Mouse (Mus musculus) yolk sac, embryonic 10.5 days (tissue): ENCODE data around the gene Bicral.
"Not testable (repeated sequence)": the region's sequence is repeated elsewhere in the genome, so short reads cannot be mapped to it uniquely, and the experiment has no call there.

Source experiments
- DNase-seq: peaks from one replicate; pipeline ENCODE4 v3.0.0-alpha.2; 2017; ENCODE audit warnings: low spot score

Gene Bicral

DNA sequence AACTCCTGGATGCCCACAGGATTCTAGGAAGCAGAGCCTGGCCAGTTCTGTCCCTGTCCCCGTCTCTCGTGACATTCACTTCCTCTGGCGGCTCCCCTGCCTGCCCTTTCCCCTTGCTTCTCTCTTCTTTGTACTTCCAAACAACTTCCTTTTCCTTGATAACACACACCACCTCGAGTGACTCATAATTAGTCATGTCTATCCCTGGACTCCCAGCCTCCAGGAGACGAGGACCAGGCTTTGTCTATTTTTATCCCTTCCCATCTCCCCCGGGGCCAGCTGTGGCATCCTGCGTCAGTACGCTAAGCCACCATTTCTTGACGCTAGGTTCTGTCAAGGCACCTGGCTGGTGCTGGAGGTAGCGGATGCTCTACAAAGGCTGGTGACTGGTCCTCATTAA is 15.9 kb upstream of the Bicral start:
- DNase-seq: peak; percentile 51

DNA sequence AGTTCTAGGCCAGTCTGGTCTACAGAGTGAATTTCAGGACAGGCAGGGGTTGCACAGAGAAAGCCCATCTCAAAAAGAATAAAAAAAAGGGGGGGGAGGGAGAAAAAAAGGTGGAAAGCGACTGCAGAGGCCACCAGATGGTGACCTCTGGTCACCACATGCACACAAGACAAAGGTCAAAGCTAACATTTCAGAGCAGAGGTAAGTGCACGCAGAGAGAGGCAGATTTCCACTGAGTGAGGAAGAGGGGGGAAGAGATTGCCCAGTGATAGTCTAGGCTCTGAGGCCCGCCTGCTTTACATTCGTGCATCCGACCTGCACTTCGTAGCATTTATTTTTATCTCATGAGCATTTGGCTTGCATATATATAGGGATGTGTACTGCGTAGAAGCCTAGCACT is 14.5 kb upstream of the Bicral start:
- peak; percentile 64 for DNase-seq

DNA sequence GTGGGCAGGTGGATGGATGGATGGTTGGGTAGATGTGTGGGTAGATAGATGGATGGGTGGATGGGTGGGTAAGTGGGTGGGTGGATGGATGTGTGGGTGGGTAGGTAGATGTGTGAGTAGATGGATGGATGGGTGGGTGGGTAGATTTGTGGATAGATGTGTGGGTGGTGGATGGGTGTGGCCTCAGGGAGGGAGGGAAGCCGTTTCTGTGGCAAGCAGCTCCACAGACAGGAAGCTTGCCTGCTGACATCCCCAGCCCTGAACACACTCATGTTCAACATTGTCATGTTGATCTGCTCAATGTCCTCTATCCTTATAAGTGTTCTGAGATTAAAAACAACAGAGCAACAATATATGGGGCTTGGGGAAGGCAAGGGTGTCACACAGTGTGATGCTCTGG is 12.6 kb upstream of the Bicral start:
- DNase-seq: no peak

DNA sequence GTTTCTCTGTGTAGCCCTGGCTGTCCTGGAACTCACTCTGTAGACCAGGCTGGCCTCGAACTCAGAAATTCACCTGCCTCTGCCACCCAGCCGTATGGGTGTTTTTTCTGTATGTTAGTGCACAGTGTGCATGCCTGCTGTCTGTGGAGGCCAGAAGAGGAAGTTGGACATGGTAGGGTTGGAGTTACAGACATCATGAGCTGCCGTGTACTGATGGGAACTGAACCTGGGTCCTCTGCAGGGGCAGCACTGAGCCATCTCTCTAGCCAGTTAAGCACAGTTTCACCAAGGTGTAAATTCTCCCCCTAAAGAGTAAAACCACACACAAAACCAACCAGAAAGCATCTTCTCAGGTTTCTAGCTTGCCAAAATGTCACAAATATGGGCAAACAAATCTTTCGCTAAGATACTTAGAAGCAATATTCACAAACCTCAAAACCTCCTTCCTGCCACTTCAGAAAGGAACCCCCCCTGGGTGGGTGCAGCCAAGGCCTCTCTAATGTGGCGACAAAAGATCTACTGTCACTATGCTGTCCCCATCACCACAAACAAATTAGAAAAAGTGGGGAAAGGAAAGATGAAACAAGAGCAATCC is 12.0 kb upstream of the Bicral start:
- no peak for DNase-seq

DNA sequence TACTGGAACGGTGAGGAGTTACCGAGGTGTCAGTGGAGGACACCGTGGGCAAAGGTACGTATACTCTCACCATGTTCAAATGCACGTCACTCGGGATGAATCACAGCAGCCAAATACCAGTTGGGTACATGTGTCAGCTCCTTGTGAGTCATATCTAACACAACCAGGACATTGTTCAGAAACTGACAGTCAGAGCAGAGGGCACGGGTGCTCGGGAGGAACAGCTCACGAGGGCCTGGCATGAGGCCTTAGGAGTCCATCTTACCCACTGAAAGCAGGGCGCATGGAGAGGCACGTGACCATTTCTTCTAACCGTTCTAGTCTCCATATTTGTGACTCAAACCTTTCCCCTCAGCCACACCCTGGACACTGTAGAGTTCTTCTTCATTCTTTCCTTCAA is 8.6 kb upstream of the Bicral start:
- DNase-seq: no peak

DNA sequence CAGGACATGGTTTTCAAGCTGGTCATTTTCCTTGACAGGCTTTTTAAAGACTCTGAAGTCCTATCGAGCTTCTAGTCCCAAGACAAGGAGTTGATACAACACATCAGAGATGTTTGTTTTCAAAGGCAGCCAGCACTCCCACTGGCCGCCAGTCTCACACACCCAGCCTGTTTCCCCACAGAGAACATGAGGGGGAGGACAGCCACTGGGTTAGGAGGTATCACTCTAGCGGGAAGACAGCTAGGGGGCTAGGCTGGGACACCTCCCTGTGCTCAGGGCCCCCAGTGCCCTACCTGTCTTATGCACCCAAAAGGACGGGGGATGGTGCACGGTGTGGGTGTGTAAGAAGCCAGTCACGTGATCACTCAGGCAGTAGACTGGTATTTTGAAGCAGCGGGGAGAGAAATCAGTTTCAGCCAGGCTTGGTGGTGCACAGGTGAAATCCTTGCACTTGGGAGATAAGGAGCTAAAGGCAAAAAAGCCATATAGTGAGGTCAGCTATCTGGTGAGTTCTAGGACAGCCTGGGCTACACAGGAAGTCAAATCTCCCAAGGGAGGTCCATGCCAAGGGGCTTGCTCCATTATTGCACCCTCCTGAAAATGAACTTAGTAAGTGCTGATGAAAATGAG is 6.4 kb upstream of the Bicral start:
- no peak for DNase-seq

DNA sequence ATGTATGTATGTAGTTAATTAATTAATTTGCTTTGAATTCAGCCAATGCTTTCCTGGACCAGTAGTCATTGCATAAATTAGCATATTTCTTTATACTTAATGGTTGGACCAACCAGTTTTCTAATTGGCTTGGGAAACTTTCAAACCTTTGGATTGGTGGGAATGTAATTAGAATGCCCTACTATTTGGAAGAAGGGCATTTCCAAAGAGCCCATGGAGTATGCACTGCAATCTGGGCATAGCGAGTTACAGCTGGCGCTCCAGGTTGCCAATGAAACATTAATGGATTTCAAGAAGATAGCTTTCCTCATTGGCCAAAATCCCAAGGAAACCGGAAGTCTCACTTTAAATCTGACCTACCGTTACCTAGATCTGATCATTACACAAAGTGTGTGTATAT is 1.8 kb upstream of the Bicral start:
- DNase-seq: no peak

DNA sequence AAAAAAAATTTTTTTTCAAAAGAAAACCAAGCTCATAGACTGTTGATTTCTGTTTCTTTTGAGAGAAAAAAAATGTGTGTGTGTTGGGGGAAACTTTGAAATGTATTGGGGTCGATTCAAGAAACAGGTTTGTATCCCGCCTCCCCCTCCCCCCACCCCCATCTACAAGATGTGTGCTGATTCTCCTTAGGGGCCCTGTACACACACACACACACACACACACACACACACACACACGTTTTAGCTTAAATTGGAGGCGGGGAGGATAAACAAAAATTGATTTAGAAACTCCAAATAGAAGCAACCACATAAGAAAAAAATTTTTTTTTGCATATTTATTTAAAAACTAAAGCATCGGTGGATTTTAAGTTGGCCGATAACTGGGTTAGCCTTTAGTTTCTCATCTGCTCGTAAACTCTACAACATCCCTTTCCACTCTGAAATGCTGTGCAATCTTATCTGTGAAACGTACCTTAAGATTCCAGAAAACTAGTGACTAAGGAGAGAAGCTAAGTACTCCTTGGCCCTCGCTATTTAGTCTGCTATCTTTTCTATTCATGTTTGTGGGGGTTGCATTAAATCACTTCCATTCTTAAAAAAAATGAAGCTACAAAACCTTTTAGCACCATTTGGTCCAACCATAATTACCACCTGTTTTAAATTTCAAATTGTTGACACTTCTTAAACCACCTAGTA is 615 bp upstream of the Bicral start:
- DNase-seq: no peak

DNA sequence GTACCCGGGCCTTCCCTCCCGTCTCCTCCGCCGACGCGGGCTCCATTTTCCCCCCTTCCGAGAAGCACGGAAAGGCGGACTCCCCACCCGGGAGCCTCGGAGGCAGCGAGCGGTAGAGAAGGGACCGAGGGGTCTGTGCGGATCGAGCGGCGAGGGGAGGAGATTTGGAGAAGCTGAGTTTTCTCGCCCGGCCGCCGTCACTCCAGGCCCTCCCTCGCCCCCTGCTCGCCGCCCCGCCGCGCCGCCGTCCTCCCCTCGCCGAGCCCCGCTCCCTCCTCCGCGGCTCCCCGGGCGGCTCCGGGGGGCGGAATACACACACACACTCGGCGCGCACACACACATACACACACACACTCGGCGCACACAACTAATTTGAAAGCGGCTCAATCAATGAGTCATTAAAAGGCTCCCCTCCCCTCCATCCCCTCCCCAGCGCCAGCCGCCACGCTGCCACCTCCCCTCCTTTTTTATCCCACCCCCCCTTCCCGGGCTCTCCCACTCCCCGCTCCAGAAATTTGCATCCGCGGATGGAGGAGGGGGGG is 850 bp downstream of the Bicral start:
- peak; percentile 92 for DNase-seq

DNA sequence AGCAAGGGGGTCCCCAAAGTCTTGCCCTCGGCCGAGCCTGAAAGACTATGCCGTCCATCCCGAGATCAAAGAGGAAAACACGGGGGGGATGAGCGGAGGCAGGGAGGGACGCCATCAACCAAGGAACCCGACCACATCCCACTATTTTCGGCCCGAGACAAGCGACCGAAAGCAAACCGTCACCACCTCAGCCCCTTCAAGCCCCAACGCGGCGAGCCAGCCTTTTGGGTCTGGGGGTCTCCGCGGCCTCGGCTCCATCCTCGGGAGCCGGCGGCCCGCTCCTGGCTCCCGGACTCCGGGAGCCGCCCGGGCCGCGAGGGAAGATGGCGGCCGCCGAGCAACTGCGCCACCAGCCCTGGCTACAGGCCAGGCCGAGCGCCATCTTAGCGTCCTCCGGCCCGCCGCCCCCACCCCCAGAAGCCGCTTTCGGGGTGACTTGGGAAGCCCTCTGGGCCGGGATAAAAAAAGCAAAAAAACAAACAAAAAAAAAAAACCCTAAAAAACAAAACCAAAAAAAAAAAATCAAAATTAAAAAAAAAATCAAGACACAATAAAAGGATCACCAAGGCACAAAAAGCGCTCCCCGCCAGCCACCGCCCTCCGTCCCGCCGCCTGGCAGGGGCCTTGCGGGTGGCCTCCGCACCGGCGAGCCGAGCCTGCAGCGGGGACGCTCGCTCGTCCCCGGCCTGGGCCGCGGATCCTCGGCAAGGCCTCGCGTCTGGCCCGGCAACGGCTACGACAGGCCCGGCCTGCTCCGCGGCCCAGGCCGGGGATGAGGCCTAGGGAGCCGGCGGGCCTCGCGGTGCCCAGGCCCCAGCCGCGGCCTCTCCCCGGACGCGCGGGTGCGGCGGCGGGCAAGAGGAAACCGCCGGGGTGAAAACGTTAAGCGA is 1.6 kb downstream of the Bicral start:
- peak; percentile 69 for DNase-seq

DNA sequence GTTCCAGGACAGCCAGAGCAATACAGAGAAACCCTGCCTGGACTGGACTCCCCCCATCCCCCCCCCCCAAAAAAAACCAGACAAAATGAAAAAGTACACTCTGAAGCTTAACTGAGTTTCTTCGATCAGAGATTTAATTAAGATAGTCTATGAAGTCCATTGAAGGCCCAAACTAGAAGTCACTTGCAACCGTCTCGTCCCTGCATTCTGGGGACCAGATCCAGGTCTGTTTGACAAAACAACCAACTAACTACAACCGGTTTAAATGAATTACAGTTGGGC is 2.2 kb downstream of the Bicral start:
- no peak for DNase-seq

DNA sequence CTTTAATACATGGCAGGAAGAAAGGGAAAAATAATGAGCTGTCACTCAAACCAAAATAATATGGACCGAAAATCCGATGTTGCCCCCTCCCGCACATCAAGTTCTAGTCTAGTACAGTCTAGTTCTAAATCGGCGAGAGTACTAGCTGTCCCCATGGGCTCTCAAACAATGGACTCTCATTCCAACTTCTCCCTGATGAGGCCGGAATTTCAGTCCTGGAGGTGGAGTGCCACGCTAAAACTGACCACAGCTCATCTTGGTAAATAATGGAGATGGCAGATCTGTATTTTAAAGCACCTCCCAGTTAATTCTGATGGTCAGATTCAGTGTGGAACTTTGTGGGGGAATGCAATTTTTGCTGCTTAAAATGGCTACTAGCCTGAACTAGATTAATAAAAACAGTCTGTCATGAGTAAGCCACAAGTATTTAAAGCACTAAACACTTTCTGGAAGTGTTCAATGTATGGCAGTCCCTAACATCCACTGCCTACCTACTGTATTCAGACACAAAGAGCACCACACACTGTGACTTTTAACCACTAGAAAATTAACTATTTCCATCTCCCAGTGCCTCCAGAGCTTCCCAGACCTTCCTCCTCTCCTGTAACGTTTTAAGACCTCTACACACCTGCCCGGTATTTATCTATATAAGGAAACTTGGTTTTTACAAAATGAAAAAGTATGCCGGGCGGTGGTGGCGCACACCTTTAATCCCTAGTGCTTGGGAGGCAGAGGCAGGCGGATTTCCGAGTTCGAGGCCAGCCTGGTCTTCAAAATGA is 2.8 kb downstream of the Bicral start:
- DNase-seq: no peak

DNA sequence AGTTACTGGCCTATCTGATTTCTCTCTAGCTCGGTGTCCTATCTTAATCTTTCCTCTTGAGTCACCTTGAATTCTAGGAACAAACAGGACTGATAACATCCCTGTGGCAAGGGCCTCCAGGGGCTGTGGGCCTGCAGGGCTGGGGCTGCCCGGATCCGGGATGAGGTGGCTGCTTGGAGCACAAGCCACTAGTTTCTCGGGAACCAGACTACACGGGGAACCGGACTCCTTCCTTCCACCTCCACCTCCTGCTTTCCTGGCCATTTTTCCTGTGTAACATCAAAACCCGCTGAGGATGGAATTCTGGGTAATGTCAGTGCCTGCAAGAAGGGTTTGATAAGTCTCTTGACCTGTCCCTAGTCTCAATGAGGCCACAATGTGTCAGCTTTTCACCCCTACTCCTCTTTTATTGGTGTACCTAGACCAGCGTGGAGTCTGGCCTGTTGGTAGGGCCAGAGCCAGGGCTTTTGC is 3.6 kb downstream of the Bicral start:
- DNase-seq: peak; percentile 63

DNA sequence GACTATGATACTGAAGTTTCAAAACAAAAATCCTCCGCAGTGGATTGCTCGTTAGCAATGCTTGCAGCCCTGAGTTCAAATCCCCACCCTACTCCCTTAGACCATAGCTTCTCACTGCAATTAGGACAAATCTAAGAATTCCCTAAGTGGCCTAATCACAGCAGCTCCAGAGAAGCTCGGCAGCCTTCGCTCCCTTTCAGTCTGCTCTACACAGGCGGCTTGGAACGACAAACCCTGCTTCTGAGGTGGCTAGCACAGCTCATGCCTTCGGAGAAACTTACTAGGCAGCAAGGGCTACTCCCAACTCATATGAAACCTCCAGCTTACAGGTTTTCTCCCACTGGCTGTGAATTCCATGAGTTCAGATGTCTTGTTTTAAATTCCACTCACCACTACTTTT is 4.2 kb downstream of the Bicral start:
- no peak for DNase-seq

DNA sequence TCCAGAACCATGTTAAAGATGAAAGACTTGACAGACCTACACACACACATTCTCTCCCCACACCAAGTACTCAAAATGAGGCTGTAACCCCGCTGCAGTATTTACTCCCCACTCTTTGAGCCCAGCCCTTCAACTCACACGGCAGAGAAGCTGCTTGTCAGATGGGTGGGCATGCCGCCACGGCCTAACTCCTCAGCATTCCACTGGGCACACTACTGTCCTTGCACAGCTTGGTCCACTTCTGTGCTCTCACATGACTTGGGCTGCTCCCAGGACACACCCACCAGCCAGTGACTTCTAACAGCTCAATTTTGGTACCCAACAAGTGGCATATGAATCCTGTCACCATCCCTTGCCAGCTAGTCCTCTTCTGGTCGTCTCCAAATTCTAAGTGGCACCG is 5.0 kb downstream of the Bicral start:
- no peak for DNase-seq

DNA sequence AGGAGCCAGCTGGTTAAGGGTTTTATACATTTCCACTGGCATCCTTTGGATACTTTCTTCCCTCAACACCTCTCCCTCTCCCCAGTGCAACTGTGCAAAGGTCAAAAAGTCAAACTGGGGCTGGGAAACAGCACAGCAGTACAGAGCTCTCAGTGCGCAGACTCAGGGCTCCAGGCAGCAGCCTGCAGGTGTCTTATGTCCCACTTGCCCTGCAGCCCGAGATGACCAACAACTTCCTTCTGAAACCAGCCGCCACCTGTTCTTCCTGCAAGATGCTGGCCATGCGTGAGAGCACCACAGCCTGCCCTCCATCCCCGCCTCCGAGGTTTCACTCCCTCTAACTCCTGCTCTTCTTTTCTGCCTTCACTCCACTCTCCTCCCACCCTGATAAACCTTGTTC is 5.6 kb downstream of the Bicral start:
- DNase-seq: peak; percentile 82

DNA sequence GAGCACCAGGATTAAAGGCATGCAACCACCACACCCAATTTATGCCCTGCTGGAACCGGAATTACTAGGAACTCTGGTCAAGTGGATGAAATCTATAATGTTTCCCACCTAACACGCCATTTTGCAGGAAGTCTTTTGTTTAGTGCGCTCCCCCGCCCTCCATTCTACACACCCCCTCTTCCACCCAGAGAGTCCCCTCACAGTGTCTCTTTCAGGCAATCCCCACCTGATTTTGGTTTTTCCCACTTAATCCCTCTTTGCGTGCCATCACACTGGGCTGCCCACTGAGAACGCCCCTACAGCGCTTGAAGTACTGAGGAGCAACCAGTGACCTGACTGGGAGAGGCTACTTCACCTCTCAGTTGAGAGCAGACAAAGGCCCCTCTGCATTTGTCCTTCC is 11.1 kb downstream of the Bicral start:
- no peak for DNase-seq

DNA sequence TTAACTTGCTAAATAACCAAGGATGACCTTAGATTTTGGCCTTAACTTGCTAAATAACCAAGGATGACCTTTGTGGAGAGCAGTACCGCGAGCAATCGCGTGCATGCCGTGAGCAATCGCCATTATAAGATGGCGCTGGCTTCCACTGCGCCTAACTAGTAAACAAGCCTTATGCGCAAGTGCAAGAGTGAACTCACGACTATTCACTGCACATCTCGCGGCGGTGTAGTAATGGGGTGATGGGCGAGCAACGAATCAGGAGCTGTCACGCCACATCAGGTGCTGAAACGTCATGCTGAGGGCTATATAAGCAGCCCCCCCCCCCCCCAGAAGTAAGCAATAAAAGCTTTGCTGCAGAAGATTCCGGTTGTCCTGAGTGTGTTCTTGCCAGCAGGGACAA is 11.7 kb downstream of the Bicral start:
- DNase-seq: not testable (repeated sequence)

DNA sequence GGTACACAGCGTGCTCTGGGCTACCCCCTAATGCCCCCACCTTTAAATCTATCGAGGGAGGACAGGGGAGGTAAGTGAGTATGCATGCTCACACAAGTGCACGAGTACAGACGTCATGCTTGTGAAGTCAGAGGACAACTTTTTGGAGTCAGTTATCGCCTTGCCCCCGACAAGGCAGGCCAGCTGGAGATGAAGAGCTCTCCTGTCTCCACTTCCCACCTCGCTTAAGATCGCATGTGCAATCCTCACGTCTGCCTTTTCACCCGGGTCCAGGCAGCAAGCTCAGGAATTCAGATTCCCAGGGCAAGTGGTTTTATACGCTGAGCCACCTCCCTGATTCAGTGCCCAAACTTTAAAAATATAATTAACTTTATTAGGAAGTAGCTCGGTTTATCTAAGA is 13.0 kb downstream of the Bicral start:
- DNase-seq: no peak

DNA sequence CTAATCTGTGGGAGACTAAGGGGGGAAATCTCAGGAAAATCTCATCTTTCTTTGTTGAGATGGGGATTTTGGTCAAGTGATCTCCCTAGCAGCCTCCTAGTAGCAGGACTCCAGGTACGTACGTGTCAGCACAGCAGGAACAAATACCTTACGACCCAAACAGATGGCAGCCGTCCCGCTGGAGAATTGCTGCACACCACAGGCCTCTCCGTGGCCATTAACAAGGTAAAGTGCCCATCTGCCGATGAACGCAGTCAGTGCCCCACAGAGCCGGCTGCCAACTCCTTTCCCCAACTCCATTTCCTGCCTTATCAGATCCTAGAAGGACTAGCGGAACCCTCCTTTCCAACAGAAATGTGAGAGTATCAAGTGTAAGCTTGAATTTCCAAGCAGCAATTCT is 13.5 kb downstream of the Bicral start:
- DNase-seq: no peak

DNA sequence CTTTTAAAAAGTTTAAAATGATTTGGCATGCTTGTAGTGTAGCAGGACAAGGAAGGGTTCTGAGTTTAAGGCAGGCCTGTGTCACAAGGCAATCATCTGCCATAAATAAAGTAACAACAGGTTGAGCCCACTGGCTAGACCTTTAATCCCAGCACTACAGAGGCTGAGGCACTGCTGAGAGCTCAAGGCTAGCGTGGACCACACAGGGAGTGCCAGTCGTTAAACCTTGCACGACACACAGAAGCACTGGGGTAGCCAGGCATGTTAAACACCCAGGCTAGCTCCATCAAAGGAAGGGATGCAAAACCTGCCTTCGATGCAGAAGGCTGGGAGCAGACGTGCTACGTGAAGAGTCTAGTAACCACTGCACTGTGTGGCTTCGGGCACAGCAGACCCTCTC is 14.6 kb downstream of the Bicral start:
- no peak for DNase-seq

DNA sequence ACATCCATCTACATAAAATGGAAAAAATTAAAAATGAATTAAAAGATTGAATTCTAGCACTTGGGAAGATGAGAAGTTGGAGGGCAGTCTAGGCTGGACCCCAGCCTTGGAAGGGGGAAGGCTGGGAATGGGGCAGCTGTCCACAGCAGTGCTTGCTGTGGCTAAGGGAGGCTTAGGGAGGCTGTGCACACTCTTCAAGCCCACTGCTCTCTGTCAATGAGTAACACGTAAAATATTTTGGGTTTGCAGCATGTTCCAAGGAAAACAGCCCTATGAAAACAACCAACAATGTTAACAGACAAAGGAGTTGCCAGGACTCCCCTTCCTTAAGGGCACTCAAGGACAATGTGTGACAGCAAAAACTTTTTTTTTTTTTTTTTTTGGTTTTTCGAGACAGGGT is 15.3 kb downstream of the Bicral start:
- no peak for DNase-seq
